Mouse (Mus musculus) effector memory CD4-positive, alpha-beta T cell, adult 7 months (primary cell): Measurements from ENCODE around the gene Selenos. TPM values are rescaled to one million over a fixed set of nuclear protein-coding genes. Genes with fewer than 3 reads are reported as not detected.

Source experiments
- polyA plus RNA-seq: library from polyadenylated mRNA; unstranded; fragments of 100-300 nt; shearing (Covaris generic); gene quantifications from one replicate; pipeline ENCODE4 v1.2.1, GENCODE M21; 2017

Gene Selenos
- 116 TPM for polyA plus RNA-seq

DNA sequence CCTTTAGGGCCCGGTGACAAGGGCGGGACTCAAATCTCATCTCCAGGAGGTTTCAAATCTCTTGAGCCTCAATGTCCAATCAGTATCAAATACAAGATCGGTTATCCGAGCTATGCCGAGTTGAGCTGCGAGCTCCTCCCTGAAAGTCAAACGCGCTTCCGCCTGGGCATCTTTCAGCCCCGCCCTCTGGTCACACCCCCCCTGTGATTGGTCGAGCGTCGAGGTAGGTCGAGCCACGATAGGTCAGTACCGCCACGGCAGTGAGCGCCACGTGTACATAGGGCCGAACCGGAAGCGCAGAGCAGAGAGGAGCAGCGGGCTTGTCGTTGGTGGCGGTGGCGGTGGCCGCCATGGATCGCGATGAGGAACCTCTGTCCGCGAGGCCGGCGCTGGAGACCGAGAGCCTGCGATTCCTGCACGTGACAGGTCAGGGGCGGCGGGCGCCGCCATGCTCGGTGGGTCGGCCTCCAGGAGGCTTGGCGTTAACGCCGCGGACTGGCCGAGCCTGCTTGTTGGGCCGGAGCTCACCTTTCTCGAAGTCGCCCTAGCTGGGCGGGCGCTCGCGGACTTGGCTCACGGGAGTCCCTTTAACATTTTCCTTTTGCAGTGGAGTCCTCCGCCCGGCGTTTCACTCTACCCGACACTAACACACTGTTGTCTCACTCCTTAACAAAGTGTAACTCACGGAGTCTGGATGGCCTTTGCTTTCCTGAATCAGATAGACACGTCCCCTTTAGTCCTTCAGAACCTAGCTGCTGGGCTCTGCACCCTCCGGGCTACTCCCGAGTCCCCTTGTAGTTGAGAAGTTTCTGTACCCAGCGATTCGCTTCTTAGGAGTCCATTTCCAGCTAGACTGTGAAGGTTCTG lies at the start of gene Selenos:
Gene Selenos, plus strand, starts transcription at position 286 of the 867 bp plus-strand sequence.

DNA sequence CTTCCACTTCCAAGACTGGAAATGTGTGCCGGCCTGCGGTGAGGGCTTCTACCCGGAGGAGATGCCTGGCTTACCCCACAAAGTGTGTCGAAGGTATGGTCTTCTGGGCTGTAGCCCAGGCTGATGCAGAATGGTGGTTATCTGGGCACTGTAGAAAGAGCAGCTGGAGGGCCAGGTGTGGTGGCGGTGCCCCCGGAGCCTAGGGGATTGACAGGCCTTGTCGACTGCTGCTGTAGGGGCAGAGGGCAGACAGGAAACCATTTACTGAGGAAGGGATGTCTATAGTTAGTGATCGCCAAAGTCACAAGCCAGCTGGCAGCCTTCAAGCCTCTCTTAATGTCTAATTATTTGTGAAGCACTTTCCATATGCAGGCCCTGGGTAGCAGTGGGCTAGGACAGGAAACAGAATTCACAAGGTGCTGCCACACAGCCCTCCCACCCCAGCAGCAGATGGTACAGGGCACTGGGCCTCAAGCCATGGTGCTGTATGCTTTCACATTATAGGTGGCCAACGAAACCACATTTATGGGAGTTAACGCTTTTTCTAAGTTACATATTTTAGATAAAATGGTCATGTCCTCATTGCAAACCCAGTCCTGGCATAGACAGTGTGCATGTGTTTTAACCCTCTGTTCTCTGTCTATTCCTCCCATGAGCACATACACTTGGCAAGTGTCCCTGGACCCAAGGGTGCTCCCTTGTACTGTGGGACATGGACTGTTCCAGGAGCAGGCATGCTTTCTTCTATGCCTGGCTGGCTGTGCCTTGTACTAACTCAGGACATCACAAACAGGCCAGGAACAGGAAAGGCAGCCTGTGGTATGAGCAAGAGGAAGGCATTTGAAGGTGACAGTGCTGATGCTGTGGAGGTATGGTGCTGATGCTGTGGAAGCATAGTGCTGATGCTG lies 35.6 kb upstream of the Selenos start, which contains the start of gene Gm45213:
Gene Gm45213, plus strand, starts transcription at position 51 of the 908 bp plus-strand sequence.

DNA sequence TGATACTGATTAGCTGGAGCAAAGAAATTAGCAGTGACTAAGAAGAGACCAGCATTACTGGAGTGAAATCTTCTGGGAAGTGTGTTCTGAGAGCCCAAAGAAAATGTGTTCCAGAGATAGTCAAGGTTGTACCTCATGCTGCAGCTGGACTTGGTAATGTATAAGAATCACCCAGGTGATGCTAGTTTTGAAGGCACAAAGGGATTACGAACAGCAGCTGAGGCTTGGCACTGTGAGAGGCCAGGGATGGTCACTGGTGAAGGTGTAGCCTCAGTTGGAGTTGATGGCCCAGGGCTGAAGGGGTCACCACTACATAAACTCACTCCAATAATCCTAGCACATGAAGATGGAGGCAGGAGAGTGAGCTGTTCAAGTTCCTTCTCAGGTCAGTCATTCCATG lies 20.7 kb upstream of the Selenos start, which contains the start of gene Snrpa1:
Gene Snrpa1, plus strand, starts transcription at position 301 of the 400 bp plus-strand sequence.

DNA sequence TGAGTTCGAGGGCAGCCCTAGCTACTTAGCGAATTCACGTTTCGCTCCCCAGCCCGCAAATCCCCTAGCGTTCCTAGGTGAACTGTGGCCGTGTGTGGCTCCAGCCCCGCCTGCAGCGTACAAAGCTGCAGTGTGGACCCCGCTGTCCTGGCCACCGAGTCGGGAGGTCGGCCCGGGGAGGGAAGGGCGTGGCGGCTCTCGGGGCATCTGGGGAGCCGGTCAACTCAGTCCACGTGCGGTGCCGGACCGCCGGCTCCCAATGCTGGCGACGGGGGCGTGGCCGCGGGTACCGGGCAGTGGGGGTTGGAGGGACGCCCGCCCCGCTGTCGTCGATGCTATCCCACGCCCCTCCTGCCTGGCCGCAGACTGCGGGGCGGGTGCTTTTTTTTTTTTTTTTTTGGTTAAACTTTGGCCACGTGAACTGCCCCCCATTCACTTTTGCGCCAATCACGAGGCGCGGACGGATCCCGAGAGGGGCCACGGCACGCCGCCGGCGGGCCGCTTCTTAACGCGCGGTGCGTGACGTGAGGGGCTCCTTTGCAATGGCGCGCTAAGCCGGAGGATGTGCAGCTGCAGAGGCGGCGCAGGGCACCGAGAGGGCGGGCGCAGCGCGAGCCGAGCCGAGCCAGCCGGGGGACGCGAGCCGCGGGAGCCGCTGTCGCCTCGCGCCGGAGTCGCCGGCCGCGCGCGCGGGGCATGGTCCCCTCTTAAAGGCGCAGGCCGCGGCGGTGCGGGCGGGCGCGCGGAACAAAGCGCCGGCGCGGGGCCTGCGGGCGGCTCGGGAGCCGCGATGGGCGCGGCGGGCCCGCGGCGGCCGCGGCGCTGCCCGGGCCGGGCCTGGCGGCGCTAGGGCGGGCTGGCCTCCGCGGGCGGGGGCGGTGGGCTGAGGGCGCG lies 29.8 kb downstream of the Selenos start, which contains the start of gene Chsy1:
Gene Chsy1, plus strand, starts transcription at position 555 of the 894 bp plus-strand sequence.

Other genes with a start within 250 kb of the Selenos start
- not detected for gene Pcsk6, start 217.9 kb upstream of the Selenos start, polyA plus RNA-seq
- gene Gm45213, start 36.0 kb upstream of the Selenos start, polyA plus RNA-seq = not detected
- gene Snrpa1, start 20.6 kb upstream of the Selenos start, polyA plus RNA-seq = 105 TPM
- gene Chsy1, start 29.9 kb downstream of the Selenos start, polyA plus RNA-seq = 29.8 TPM